Mouse (Mus musculus) intestine, postnatal 0 days (tissue): ENCODE measurements around the gene Med19. TPM values are rescaled to one million over a fixed set of nuclear protein-coding genes. Genes with fewer than 3 reads are reported as not detected.

Source experiments
- ATAC-seq: fragments of 200-750 bp; cut with Nextera tagmentation; 2 replicates; pipeline ENCODE4 v1.8.0; 2017; ENCODE audit warnings: mild to moderate bottlenecking, moderate TSS enrichment, moderate library complexity
- H3K27ac ChIP-seq: fragments of 300-500 bp; sonication (generic); 2 replicates; pipeline ENCODE4 v1.5.1; 2014; ENCODE audit warnings: mild to moderate bottlenecking, low read depth, low read length, moderate library complexity
- H3K27me3 ChIP-seq: fragments of 300-500 bp; sonication (generic); replicated peaks from 2 replicates; pipeline ENCODE4 v1.6.1; 2014; ENCODE audit warnings: low read length, mixed read lengths; ENCODE audit not compliant: control insufficient read depth, insufficient read depth
- H3K36me3 ChIP-seq: fragments of 300-500 bp; sonication (generic); 2 replicates; pipeline ENCODE4 v1.6.1; 2014; ENCODE audit warnings: mild to moderate bottlenecking, moderate library complexity; ENCODE audit not compliant: control insufficient read depth, insufficient read depth
- H3K4me1 ChIP-seq: fragments of 300-500 bp; sonication (generic); replicated peaks from 2 replicates; pipeline ENCODE4 v1.6.1; 2014; ENCODE audit warnings: antibody characterized with exemption, low read length, mixed read lengths; ENCODE audit not compliant: control insufficient read depth, insufficient read depth
- H3K4me2 ChIP-seq: fragments of 300-500 bp; sonication (generic); replicated peaks from 2 replicates; pipeline ENCODE4 v1.6.1; 2014; ENCODE audit warnings: low read depth, mild to moderate bottlenecking, moderate library complexity
- H3K4me3 ChIP-seq: fragments of 300-500 bp; sonication (generic); 2 replicates; pipeline ENCODE4 v1.5.1; 2014; ENCODE audit warnings: low read depth, low read length
- H3K9ac ChIP-seq: fragments of 300-500 bp; sonication (generic); 2 replicates; pipeline ENCODE4 v1.6.1; 2014; ENCODE audit warnings: mild to moderate bottlenecking, low read depth, low read length
- H3K9me3 ChIP-seq: fragments of 300-500 bp; sonication (generic); 2 replicates; pipeline ENCODE4 v1.6.1; 2016; ENCODE audit warnings: mixed run types; ENCODE audit not compliant: control insufficient read depth
- CTCF ChIP-seq: sonication (generic); IDR thresholded peaks from 2 replicates; pipeline ENCODE4 v1.5.1; 2016; ENCODE audit warnings: low read depth, mild to moderate bottlenecking, control low read depth, antibody characterized with exemption, moderate library complexity
- WGBS: fragments of 180-500 bp; shearing (Covaris S2); extraction: QIAGEN DNeasy Blood & Tissue Kit; methylation state at CpG from one replicate; pipeline ENCODE4 v1.1.7; 2014; 5-methylcytosine and 5-hydroxymethylcytosine counted together
- polyA plus RNA-seq: library from polyadenylated mRNA; unstranded; fragments of >200 nt; fragmentation: Nextera tagmentation; extraction: Ambion mirVana; gene quantifications from 2 replicates; pipeline ENCODE4 v1.2.1, GENCODE M21; 2015

The Med19 gene
- polyA plus RNA-seq, 1 experiment from 2014 or later: 21.0 TPM

- no peak for ATAC-seq
- Histone ChIP-seq H3K9ac (no peak overlapping the region), H3K4me2 (no peak overlapping the region), H3K4me3 (no peak overlapping the region), H3K4me1 (0 out of 2 replicates have a peak, but pooled peaks cover 1% of the 10 kb centered on the region), H3K27ac (no peak overlapping the region), H3K36me3 (no peaks in the 10 kb centered on the region), H3K27me3 (peaks cover 13% of the 10 kb centered on the region), H3K9me3 (no peaks in the 10 kb centered on the region)
- 85% methylated on average over 3 of the region's 3 CpGs for WGBS
- TF ChIP-seq CTCF: no peak
These were observed 53.0 kb downstream of the Med19 start for GRCm38 (mm10) chr2:84731206-84731605.

- Histone ChIP-seq H3K9me3 (no peaks in the 10 kb centered on the region), H3K36me3 (no peaks in the 10 kb centered on the region), H3K4me3 (no peak overlapping the region), H3K27me3 (peaks cover 23% of the 10 kb centered on the region), H3K4me2 (no peak overlapping the region), H3K27ac (no peak overlapping the region), H3K4me1 (0 out of 2 replicates have a peak, but pooled peaks cover 3% of the 10 kb centered on the region), H3K9ac (no peak overlapping the region)
- TF ChIP-seq CTCF: no peak
- 71% methylated on average over 1 of the region's 1 CpGs for WGBS
- no peak for ATAC-seq
These were observed 54.2 kb downstream of the Med19 start for GRCm38 (mm10) chr2:84732394-84732793.

- ATAC-seq: no peak
- Histone ChIP-seq H3K27ac (no peak within 1 kb of the TSS), H3K9ac (no peak within 1 kb of the TSS), H3K4me2 (peak within 1 kb of the TSS; percentile 56), H3K9me3 (no peaks in the 10 kb centered on the region), H3K27me3 (peaks cover 24% of the 10 kb centered on the region), H3K4me3 (peak within 1 kb of the TSS; percentile 27), H3K4me1 (0 out of 2 replicates have a peak, but pooled peaks cover 5% of the 10 kb centered on the region), H3K36me3 (no peaks in the 10 kb centered on the region)
- 3% methylated on average over 8 of the region's 8 CpGs for WGBS
- TF ChIP-seq CTCF: no peak
These were observed 55.5 kb downstream of the Med19 start, which contains the start of gene Ypel4 for GRCm38 (mm10) chr2:84733579-84734300. Gene Ypel4, plus strand, starts transcription at chr2:84734058.

- H3K36me3 ChIP-seq: no peaks in the 10 kb centered on the region
- 1% methylated on average over 11 of the region's 11 CpGs for WGBS
- no peak for ATAC-seq
- peak overlapping the region; percentile 56 for H3K4me2 ChIP-seq
- peak overlapping the region; percentile 27 for H3K4me3 ChIP-seq
- no peak for TF ChIP-seq CTCF
- H3K9me3 ChIP-seq: no peaks in the 10 kb centered on the region
- H3K27me3 ChIP-seq: peaks cover 24% of the 10 kb centered on the region
- no peak overlapping the region for H3K27ac ChIP-seq
- no peak overlapping the region for H3K9ac ChIP-seq
- H3K4me1 ChIP-seq: 0 out of 2 replicates have a peak, but pooled peaks cover 5% of the 10 kb centered on the region
These were observed 56.2 kb downstream of the Med19 start for GRCm38 (mm10) chr2:84734351-84734864.

GRCm38 (mm10) chr2:84734919-84735318, 56.7 kb downstream of the Med19 start:
- H3K9ac ChIP-seq: no peak overlapping the region
- H3K9me3 ChIP-seq: no peaks in the 10 kb centered on the region
- peak overlapping the region; percentile 56 for H3K4me2 ChIP-seq
- no peak overlapping the region for H3K27ac ChIP-seq
- WGBS: 2% methylated on average over 2 of the region's 2 CpGs
- TF ChIP-seq CTCF: no peak
- no peaks in the 10 kb centered on the region for H3K36me3 ChIP-seq
- H3K4me1 ChIP-seq: 0 out of 2 replicates have a peak, but pooled peaks cover 5% of the 10 kb centered on the region
- H3K27me3 ChIP-seq: peaks cover 24% of the 10 kb centered on the region
- ATAC-seq: no peak
- peak overlapping the region; percentile 27; the same call in 1 of the 2 replicates for H3K4me3 ChIP-seq

- no peak for TF ChIP-seq CTCF
- H3K27ac ChIP-seq: no peak overlapping the region
- no peak for ATAC-seq
- no peaks in the 10 kb centered on the region for H3K9me3 ChIP-seq
- 10% methylated on average over 7 of the region's 7 CpGs for WGBS
- H3K4me1 ChIP-seq: 0 out of 2 replicates have a peak, but pooled peaks cover 5% of the 10 kb centered on the region
- H3K4me3 ChIP-seq: no peak overlapping the region
- H3K4me2 ChIP-seq: peak overlapping the region; percentile 56; the same call in 1 of the 2 replicates
- H3K27me3 ChIP-seq: peaks cover 24% of the 10 kb centered on the region
- H3K36me3 ChIP-seq: no peaks in the 10 kb centered on the region
- H3K9ac ChIP-seq: no peak overlapping the region
These were observed 57.2 kb downstream of the Med19 start for GRCm38 (mm10) chr2:84735346-84735920.
